Mouse (Mus musculus): ENCODE measurements at regions not wholly inside any gene's neighbourhood (a gene's known extent, or its start where the extent isn't known, plus 50 kb on each side); places are given as distances from the start of the nearest gene placed in this dataset.
"Not testable (repeated sequence)": the region's sequence is repeated elsewhere in the genome, so short reads cannot be mapped to it uniquely, and the experiment has no call there.

- peak; percentile 31; the same call in 1 of the 2 replicates for ATAC-seq
- H3K9me3 ChIP-seq (ENCODE audit: control insufficient read depth) = no peaks in the 10 kb centered on the region
- H3K4me1 ChIP-seq (replicated peaks; ENCODE audit: control insufficient read depth, insufficient read depth, low read length) = no peaks in the 10 kb centered on the region
- no peaks in the 10 kb centered on the region for H3K27me3 ChIP-seq (replicated peaks; ENCODE audit: control insufficient read depth, insufficient read depth, low read length)
- no peak overlapping the region for H3K27ac ChIP-seq (ENCODE audit: low read depth, low read length)
- H3K9ac ChIP-seq (ENCODE audit: low read depth, low read length) = no peak overlapping the region
- H3K4me2 ChIP-seq (replicated peaks; ENCODE audit: low read depth) = no peak overlapping the region
- no peaks in the 10 kb centered on the region for H3K36me3 ChIP-seq (ENCODE audit: control insufficient read depth, insufficient read depth)
- no peak for TF ChIP-seq CTCF (IDR thresholded peaks at IDR 0.05; ENCODE audit: low read depth)
- 55% methylated on average over 13 of the region's 13 CpGs for WGBS
- H3K4me3 ChIP-seq (ENCODE audit: low read depth, low read length) = no peak overlapping the region
Observed at GRCm38 (mm10) chr3:151914010-151914513, 76.6 kb upstream of the Ptgfr start.

DNA sequence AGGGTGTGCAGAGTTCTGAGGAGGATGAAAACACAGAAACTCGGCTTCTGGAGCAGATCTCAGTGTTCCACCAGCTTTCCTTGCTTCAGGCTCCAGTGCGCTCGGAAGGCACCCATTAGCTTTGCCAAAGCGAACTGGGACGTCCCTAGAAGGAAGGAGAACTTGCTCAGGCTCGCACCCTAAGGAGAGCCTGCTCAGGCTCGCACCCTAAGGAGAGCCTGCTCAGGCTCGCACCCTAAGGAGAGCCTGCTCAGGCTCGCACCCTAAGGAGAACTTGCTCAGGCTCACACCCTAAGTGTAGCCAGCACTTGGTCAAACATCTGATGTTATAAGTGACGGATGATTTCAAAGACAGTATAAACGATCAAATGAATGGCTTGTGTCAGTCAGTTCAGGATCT lies 74.9 kb upstream of the Ptgfr start:
- H3K27me3 ChIP-seq (replicated peaks; ENCODE audit: control insufficient read depth, insufficient read depth, low read length); H3K27ac ChIP-seq (ENCODE audit: low read depth, low read length); ATAC-seq; H3K9ac ChIP-seq (ENCODE audit: low read depth, low read length); H3K36me3 ChIP-seq (ENCODE audit: control insufficient read depth, insufficient read depth); H3K9me3 ChIP-seq (ENCODE audit: control insufficient read depth); H3K4me2 ChIP-seq (replicated peaks; ENCODE audit: low read depth); H3K4me1 ChIP-seq (replicated peaks; ENCODE audit: control insufficient read depth, insufficient read depth, low read length); H3K4me3 ChIP-seq (ENCODE audit: low read depth, low read length): not testable (repeated sequence)
- WGBS = 66% methylated on average over 11 of the region's 11 CpGs

DNA sequence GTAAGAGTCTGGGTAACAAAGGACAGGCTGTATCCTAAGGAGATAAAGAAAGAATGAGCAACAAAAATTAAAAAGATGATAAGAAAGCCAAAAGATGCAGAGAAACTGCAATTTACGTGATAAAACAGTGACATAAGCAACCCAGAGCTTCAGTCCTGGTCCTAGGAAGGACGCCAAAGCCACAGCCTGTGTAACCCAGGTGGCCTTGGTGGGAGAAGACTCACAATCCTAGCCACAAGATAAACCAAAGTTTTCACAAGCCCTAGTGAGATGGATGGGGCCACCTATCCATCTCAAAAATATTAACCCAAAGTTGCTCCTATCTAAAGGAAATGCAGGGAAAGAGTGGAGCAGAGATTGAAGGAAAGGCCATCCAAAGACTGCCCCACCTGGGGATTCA lies 73.4 kb upstream of the Ptgfr start:
- no peak for ATAC-seq
- WGBS = 83% methylated on average over 2 of the region's 2 CpGs
- Histone ChIP-seq H3K36me3 (ENCODE audit: control insufficient read depth, insufficient read depth) (no peaks in the 10 kb centered on the region), H3K27ac (ENCODE audit: low read depth, low read length) (no peak overlapping the region), H3K4me3 (ENCODE audit: low read depth, low read length) (no peak overlapping the region), H3K27me3 (replicated peaks; ENCODE audit: control insufficient read depth, insufficient read depth, low read length) (no peaks in the 10 kb centered on the region), H3K9ac (ENCODE audit: low read depth, low read length) (no peak overlapping the region), H3K9me3 (ENCODE audit: control insufficient read depth) (no peaks in the 10 kb centered on the region), H3K4me2 (replicated peaks; ENCODE audit: low read depth) (no peak overlapping the region), H3K4me1 (replicated peaks; ENCODE audit: control insufficient read depth, insufficient read depth, low read length) (no peaks in the 10 kb centered on the region)
- no peak for TF ChIP-seq CTCF (IDR thresholded peaks at IDR 0.05; ENCODE audit: low read depth)

GRCm38 (mm10) chr3:151909344-151909743 lies 71.9 kb upstream of the Ptgfr start:
- 39% methylated on average over 3 of the region's 3 CpGs for WGBS
- no peak for ATAC-seq
- no peak for TF ChIP-seq CTCF (IDR thresholded peaks at IDR 0.05; ENCODE audit: low read depth)

GRCm38 (mm10) chr3:151908886-151909285 lies 71.5 kb upstream of the Ptgfr start:
- Histone ChIP-seq H3K9me3 (ENCODE audit: control insufficient read depth) (no peaks in the 10 kb centered on the region), H3K4me3 (ENCODE audit: low read depth, low read length) (no peak overlapping the region), H3K4me1 (replicated peaks; ENCODE audit: control insufficient read depth, insufficient read depth, low read length) (no peaks in the 10 kb centered on the region), H3K27ac (ENCODE audit: low read depth, low read length) (no peak overlapping the region), H3K9ac (ENCODE audit: low read depth, low read length) (no peak overlapping the region), H3K4me2 (replicated peaks; ENCODE audit: low read depth) (no peak overlapping the region), H3K36me3 (ENCODE audit: control insufficient read depth, insufficient read depth) (no peaks in the 10 kb centered on the region), H3K27me3 (replicated peaks; ENCODE audit: control insufficient read depth, insufficient read depth, low read length) (no peaks in the 10 kb centered on the region)
- TF ChIP-seq CTCF (IDR thresholded peaks at IDR 0.05; ENCODE audit: low read depth) = no peak
- ATAC-seq = no peak

More at GRCm38 (mm10) chr3:151909344-151909743, 71.9 kb upstream of the Ptgfr start:
- Histone ChIP-seq H3K27ac (ENCODE audit: low read depth, low read length) (no peak overlapping the region), H3K4me2 (replicated peaks; ENCODE audit: low read depth) (no peak overlapping the region), H3K4me3 (ENCODE audit: low read depth, low read length) (no peak overlapping the region), H3K9me3 (ENCODE audit: control insufficient read depth) (no peaks in the 10 kb centered on the region), H3K4me1 (replicated peaks; ENCODE audit: control insufficient read depth, insufficient read depth, low read length) (no peaks in the 10 kb centered on the region), H3K9ac (ENCODE audit: low read depth, low read length) (no peak overlapping the region), H3K27me3 (replicated peaks; ENCODE audit: control insufficient read depth, insufficient read depth, low read length) (no peaks in the 10 kb centered on the region), H3K36me3 (ENCODE audit: control insufficient read depth, insufficient read depth) (no peaks in the 10 kb centered on the region)

DNA sequence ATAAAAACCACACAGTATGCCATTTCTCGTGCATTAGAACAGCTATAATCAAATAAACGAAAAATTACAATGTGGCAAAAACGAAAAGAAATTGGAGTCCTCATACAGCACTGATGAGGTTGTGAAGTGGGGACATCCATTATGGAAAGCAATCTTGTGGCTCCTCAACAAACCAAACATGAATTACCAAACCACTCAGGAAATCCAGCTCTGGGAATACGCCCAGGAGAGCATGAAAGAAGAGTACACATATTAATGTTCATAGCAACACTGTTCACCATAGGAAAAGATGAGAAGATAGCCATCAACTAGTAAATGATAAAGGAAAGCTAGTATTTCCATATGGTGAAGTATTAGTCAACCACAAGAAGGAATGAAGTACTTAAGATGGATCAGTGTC lies 68.3 kb upstream of the Ptgfr start:
- Histone ChIP-seq H3K9ac (ENCODE audit: low read depth, low read length) (no peak overlapping the region), H3K36me3 (ENCODE audit: control insufficient read depth, insufficient read depth) (no peaks in the 10 kb centered on the region), H3K27me3 (replicated peaks; ENCODE audit: control insufficient read depth, insufficient read depth, low read length) (no peaks in the 10 kb centered on the region), H3K4me3 (ENCODE audit: low read depth, low read length) (no peak overlapping the region), H3K27ac (ENCODE audit: low read depth, low read length) (no peak overlapping the region), H3K4me1 (replicated peaks; ENCODE audit: control insufficient read depth, insufficient read depth, low read length) (no peaks in the 10 kb centered on the region), H3K9me3 (ENCODE audit: control insufficient read depth) (no peaks in the 10 kb centered on the region), H3K4me2 (replicated peaks; ENCODE audit: low read depth) (no peak overlapping the region)
- no peak for TF ChIP-seq CTCF (IDR thresholded peaks at IDR 0.05; ENCODE audit: low read depth)
- 85% methylated on average over 4 of the region's 4 CpGs for WGBS
- ATAC-seq = no peak

DNA sequence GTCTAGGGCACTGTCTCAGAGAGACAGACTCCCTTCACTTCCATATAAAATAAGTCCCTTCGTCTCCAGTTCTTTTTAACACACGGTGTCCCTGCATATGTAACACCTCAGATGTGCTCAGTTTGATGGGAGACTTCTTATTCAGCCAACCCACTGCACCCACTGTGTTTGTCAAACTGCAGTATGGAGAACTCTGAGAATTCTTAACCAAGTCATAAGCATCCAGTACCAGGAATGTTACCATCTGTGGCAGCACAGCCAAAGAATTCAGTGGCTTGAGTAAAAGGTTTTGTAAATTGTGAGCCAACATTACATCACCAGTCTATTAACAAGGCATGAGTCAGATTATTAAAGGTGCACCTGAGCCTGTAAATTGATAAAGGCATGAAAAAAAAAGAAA lies 65.7 kb upstream of the Ptgfr start:
- Histone ChIP-seq H3K9me3 (ENCODE audit: control insufficient read depth) (no peaks in the 10 kb centered on the region), H3K4me2 (replicated peaks; ENCODE audit: low read depth) (no peak overlapping the region), H3K27me3 (replicated peaks; ENCODE audit: control insufficient read depth, insufficient read depth, low read length) (no peaks in the 10 kb centered on the region), H3K4me3 (ENCODE audit: low read depth, low read length) (no peak overlapping the region), H3K9ac (ENCODE audit: low read depth, low read length) (no peak overlapping the region), H3K36me3 (ENCODE audit: control insufficient read depth, insufficient read depth) (no peaks in the 10 kb centered on the region), H3K4me1 (replicated peaks; ENCODE audit: control insufficient read depth, insufficient read depth, low read length) (no peaks in the 10 kb centered on the region), H3K27ac (ENCODE audit: low read depth, low read length) (no peak overlapping the region)
- ATAC-seq = no peak
- WGBS = 70% methylated on average over 2 of the region's 2 CpGs
- no peak for TF ChIP-seq CTCF (IDR thresholded peaks at IDR 0.05; ENCODE audit: low read depth)

All from intestine, postnatal 0 days (tissue).